Mouse (Mus musculus): ENCODE measurements around the gene Chga.

DNA sequence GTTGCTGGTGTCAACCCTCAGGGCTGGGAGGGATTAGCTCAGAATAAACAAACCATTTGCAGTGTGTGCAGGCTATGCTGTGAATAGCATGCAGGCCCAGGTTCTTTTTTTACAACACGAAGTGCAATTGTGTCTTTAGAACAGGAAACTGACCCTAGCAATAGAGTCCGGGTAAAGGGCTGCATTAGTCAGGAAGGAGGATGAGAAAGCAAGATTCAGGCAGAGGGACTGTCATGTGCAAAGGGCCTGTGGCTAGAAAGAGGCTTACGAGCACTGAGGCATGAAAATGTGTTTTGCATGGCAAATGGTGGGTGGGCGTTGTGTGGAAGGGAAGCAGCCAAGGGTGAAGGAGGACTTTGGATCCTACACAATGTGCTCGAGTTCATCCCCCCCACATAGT lies 26.8 kb upstream of the Chga start:
- no peak for TF ChIP-seq EP300 (IDR thresholded peaks at IDR 0.05)
- no peak for TF ChIP-seq CTCF (IDR thresholded peaks at IDR 0.05)

Data from lung, postnatal 0 days (tissue).